Mouse (Mus musculus) MEL (cell line): ENCODE data around the gene Numbl. TPM values are rescaled to one million over a fixed set of nuclear protein-coding genes. Genes with fewer than 3 reads are reported as not detected.

Experiments used
- DNase-seq: peaks from one replicate; pipeline ENCODE4 v3.0.0; 2011; ENCODE audit warnings: low read depth, low spot score
- H3K27ac ChIP-seq: 2 replicates; pipeline ENCODE4 v1.5.1; 2012; ENCODE audit warnings: low read depth, mild to moderate bottlenecking, control low read depth, low read length, moderate library complexity; ENCODE audit not compliant: control insufficient read depth
- H3K27me3 ChIP-seq, 2 experiments: fragments of 150-350 bp in 1 of 2; sonication (generic) in 1 of 2; 2 replicates each; pipeline ENCODE4 v1.6.1; 2012; ENCODE audit warnings: low read length in 2 of 2, mild to moderate bottlenecking in 2 of 2, improper control_type of control experiment in 1 of 2, moderate library complexity in 1 of 2; ENCODE audit not compliant: insufficient read depth in 2 of 2, control insufficient read depth in 1 of 2
- H3K36me3 ChIP-seq, 2 experiments: 2 replicates each; pipeline ENCODE4 v1.6.1; 2012 to 2014; ENCODE audit warnings: low read length in 2 of 2, improper control_type of control experiment in 1 of 2, inconsistent platforms in 1 of 2, mild to moderate bottlenecking in 1 of 2; ENCODE audit not compliant: insufficient read depth in 2 of 2, control insufficient read depth in 1 of 2
- H3K4me1 ChIP-seq, 2 experiments: fragments of 150-350 bp in 1 of 2; sonication (generic) in 1 of 2; 2 replicates each; pipeline ENCODE4 v1.6.1; 2012; ENCODE audit warnings: low read length in 2 of 2, improper control_type of control experiment in 1 of 2, mild to moderate bottlenecking in 1 of 2; ENCODE audit not compliant: insufficient read depth in 2 of 2, control insufficient read depth in 1 of 2
- H3K4me3 ChIP-seq, 2 experiments: fragments of 150-350 bp in 1 of 2; sonication (generic) in 1 of 2; 2 replicates each; pipeline ENCODE4 v1.5.1; 2012; ENCODE audit warnings: low read depth in 2 of 2, low read length in 2 of 2, mild to moderate bottlenecking in 2 of 2, moderate library complexity in 2 of 2, control low read depth in 1 of 2, improper control_type of control experiment in 1 of 2; ENCODE audit not compliant: control insufficient read depth in 1 of 2, insufficient read depth in 1 of 2
- H3K79me2 ChIP-seq: 2 replicates; pipeline ENCODE4 v1.6.1; 2012; ENCODE audit warnings: mild to moderate bottlenecking, low read length, moderate library complexity; ENCODE audit not compliant: control insufficient read depth, poor library complexity, insufficient read depth
- H3K9ac ChIP-seq: 2 replicates; pipeline ENCODE4 v1.6.1; 2012; ENCODE audit warnings: low read depth, mild to moderate bottlenecking, control low read depth, low read length, moderate library complexity; ENCODE audit not compliant: control insufficient read depth, poor library complexity, severe bottlenecking
- H3K9me3 ChIP-seq: fragments of 150-350 bp; sonication (generic); replicated peaks from 2 replicates; pipeline ENCODE4 v1.6.1; 2012; ENCODE audit warnings: mild to moderate bottlenecking, low read length, improper control_type of control experiment, moderate library complexity; ENCODE audit not compliant: insufficient read depth
- CTCF ChIP-seq, 3 experiments: IDR thresholded peaks in 2 of 3; conservative IDR thresholded peaks in 1 of 3; 2 replicates each; pipeline ENCODE4 v1.5.1; 2011 to 2012; ENCODE audit warnings: low read length in 3 of 3, low read depth in 2 of 3, mild to moderate bottlenecking in 2 of 3, improper control_type of control experiment in 1 of 3, inconsistent platforms in 1 of 3, mixed read lengths in 1 of 3, moderate library complexity in 1 of 3; ENCODE audit not compliant: control insufficient read depth in 1 of 3, insufficient read depth in 1 of 3, poor library complexity in 1 of 3, severe bottlenecking in 1 of 3
- EP300 ChIP-seq, 2 experiments: IDR thresholded peaks; 2 replicates each; pipeline ENCODE4 v1.6.1; 2011; ENCODE audit warnings: improper control_type of control experiment in 2 of 2, low read length in 2 of 2, low read depth in 1 of 2, mild to moderate bottlenecking in 1 of 2
- GABPA ChIP-seq: IDR thresholded peaks from 2 replicates; pipeline ENCODE4 v1.6.1; 2012; ENCODE audit warnings: low read depth, mild to moderate bottlenecking, inconsistent platforms, low read length, improper control_type of control experiment, moderate library complexity
- HCFC1 ChIP-seq: IDR thresholded peaks from 2 replicates; pipeline ENCODE4 v1.6.1; 2012; ENCODE audit warnings: low read depth, mild to moderate bottlenecking, inconsistent platforms, low read length, improper control_type of control experiment, moderate library complexity
- MAX ChIP-seq: IDR thresholded peaks from 2 replicates; pipeline ENCODE4 v1.6.1; 2011; ENCODE audit warnings: low read length, improper control_type of control experiment
- MAZ ChIP-seq: IDR thresholded peaks from 2 replicates; pipeline ENCODE4 v1.6.1; 2012; ENCODE audit warnings: low read depth, mild to moderate bottlenecking, inconsistent platforms, low read length, improper control_type of control experiment
- RAD21 ChIP-seq: IDR thresholded peaks from 2 replicates; pipeline ENCODE4 v1.6.1; 2011; ENCODE audit warnings: mild to moderate bottlenecking, low read depth, low read length, improper control_type of control experiment
- RCOR1 ChIP-seq: IDR thresholded peaks from 2 replicates; pipeline ENCODE4 v1.6.1; 2012; ENCODE audit warnings: low read depth, mild to moderate bottlenecking, inconsistent platforms, low read length, improper control_type of control experiment
- SIN3A ChIP-seq: IDR thresholded peaks from 2 replicates; pipeline ENCODE4 v1.6.1; 2012; ENCODE audit warnings: low read length, improper control_type of control experiment, inconsistent platforms
- SMC3 ChIP-seq: IDR thresholded peaks from 2 replicates; pipeline ENCODE4 v1.6.1; 2011; ENCODE audit warnings: low read depth, low read length, improper control_type of control experiment
- TCF12 ChIP-seq: IDR thresholded peaks from 2 replicates; pipeline ENCODE4 v1.6.1; 2014; ENCODE audit warnings: low read depth, mild to moderate bottlenecking, inconsistent platforms, low read length, improper control_type of control experiment, moderate library complexity
- USF1 ChIP-seq: IDR thresholded peaks from 2 replicates; pipeline ENCODE4 v1.6.1; 2014; ENCODE audit warnings: low read depth, mild to moderate bottlenecking, inconsistent platforms, low read length, improper control_type of control experiment, moderate library complexity
- USF2 ChIP-seq, 2 experiments: IDR thresholded peaks; 2 replicates each; pipeline ENCODE4 v1.6.1; 2011 to 2012; ENCODE audit warnings: improper control_type of control experiment in 2 of 2, low read length in 2 of 2, borderline replicate concordance in 1 of 2, inconsistent platforms in 1 of 2, low read depth in 1 of 2, mild to moderate bottlenecking in 1 of 2; ENCODE audit not compliant: insufficient read depth in 1 of 2
- ZC3H11A ChIP-seq: IDR thresholded peaks from 2 replicates; pipeline ENCODE4 v1.6.1; 2012; ENCODE audit warnings: low read depth, mild to moderate bottlenecking, inconsistent platforms, low read length, improper control_type of control experiment
- ZMIZ1 ChIP-seq: IDR thresholded peaks from 2 replicates; pipeline ENCODE4 v1.6.1; 2012; ENCODE audit warnings: low read depth, mild to moderate bottlenecking, inconsistent platforms, low read length, improper control_type of control experiment, moderate library complexity
- polyA plus RNA-seq, 2 experiments: library from polyadenylated mRNA; stranded (reverse) in 1 of 2; unstranded in 1 of 2; fragments of >175 nt in 1 of 2; fragments of >200 nt in 1 of 2; gene quantifications; 2 replicates each; pipeline versions ENCODE4 v1.2.1 to v1.2.4; 2012; ENCODE audit warnings: low replicate concordance in 2 of 2, low read depth in 1 of 2; ENCODE audit not compliant: insufficient read length in 2 of 2, insufficient read depth in 1 of 2, missing spikeins in 1 of 2
- total RNA-seq: library from RNA; depleted of rRNA; stranded (reverse); fragments of 300-350 nt; gene quantifications from 2 replicates; pipeline ENCODE4 v1.2.3, GENCODE M21; 2012

The Numbl gene
- total and polyA plus RNA-seq, 3 experiments = 2.2 to 10.6 TPM; not detected in 1

GRCm38 (mm10) chr7:27233300-27233699 is 24.9 kb upstream of the Numbl start:
- no peak overlapping the region for H3K27ac ChIP-seq
- no peaks in the 10 kb centered on the region for H3K9me3 ChIP-seq
- H3K4me1 ChIP-seq = peaks cover 6 to 20% of the 10 kb centered on the region in 2 experiments; a peak in 3 of 4 replicates
- TF ChIP-seq GABPA = no peak
- TF ChIP-seq, all 39 proteins: peak for 0
- no peaks in the 10 kb centered on the region for H3K27me3 ChIP-seq
- H3K4me3 ChIP-seq = peak overlapping the region; percentile 71 to 95
- DNase-seq = no peak
- peaks cover 0 to 8% of the 10 kb centered on the region in 2 experiments; a peak in 2 of 4 replicates for H3K36me3 ChIP-seq
- H3K9ac ChIP-seq = peak overlapping the region; percentile 54
- no peaks in the 10 kb centered on the region; the same call in 1 of the 2 replicates for H3K79me2 ChIP-seq

- no peak for DNase-seq
- Histone ChIP-seq H3K9me3 (no peaks in the 10 kb centered on the region), H3K27ac (no peak overlapping the region), H3K27me3 (no peaks in the 10 kb centered on the region), H3K4me3 (no peak overlapping the region), H3K9ac (no peak overlapping the region), H3K4me1 (peaks cover 3 to 17% of the 10 kb centered on the region in 2 experiments; a peak in 3 of 4 replicates)
- no peak for TF ChIP-seq MAX
- TF ChIP-seq EP300 (IDR thresholded peaks at IDR 0.05; ENCODE audit: low read depth in 1 of 2, low read length in 2 of 2) = no peak
- TF ChIP-seq ZMIZ1 = no peak
- no peak for TF ChIP-seq SIN3A
- no peak for TF ChIP-seq USF2 (IDR thresholded peaks at IDR 0.05; ENCODE audit: borderline replicate concordance in 1 of 2, insufficient read depth in 1 of 2, low read depth in 1 of 2, low read length in 2 of 2)
- TF ChIP-seq USF1 = no peak
- TF ChIP-seq MAZ = no peak
- no peak for TF ChIP-seq HCFC1
- TF ChIP-seq RAD21 = no peak
- no peak for TF ChIP-seq TCF12
- TF ChIP-seq, all 39 proteins: peak for 0
- Histone ChIP-seq H3K36me3 (peaks cover 0 to 8% of the 10 kb centered on the region in 2 experiments; a peak in 2 of 4 replicates), H3K79me2 (no peaks in the 10 kb centered on the region; the same call in 1 of the 2 replicates)
Measured at GRCm38 (mm10) chr7:27235726-27236125, 22.5 kb upstream of the Numbl start.

GRCm38 (mm10) chr7:27237527-27237926 is 20.7 kb upstream of the Numbl start:
- H3K9ac ChIP-seq = no peak overlapping the region
- H3K4me3 ChIP-seq = no peak overlapping the region
- no peaks in the 10 kb centered on the region for H3K27me3 ChIP-seq
- no peak for DNase-seq
- H3K36me3 ChIP-seq = peaks cover 0 to 4% of the 10 kb centered on the region in 2 experiments; a peak in 2 of 4 replicates
- no peaks in the 10 kb centered on the region for H3K9me3 ChIP-seq
- no peak overlapping the region for H3K27ac ChIP-seq
- peak; percentile 21; the same call in 1 of the 2 replicates for TF ChIP-seq SMC3
- TF ChIP-seq RCOR1 = no peak
- peak in 1 of 3 experiments; percentile 60; a peak in 2 of 6 replicates for TF ChIP-seq CTCF (IDR thresholded peaks at IDR 0.05 in 2 of 3, conservative IDR thresholded peaks at IDR 0.05 in 1 of 3; ENCODE audit: control insufficient read depth in 1 of 3, insufficient read depth in 1 of 3, low read depth in 2 of 3, low read length in 3 of 3, poor library complexity in 1 of 3, severe bottlenecking in 1 of 3)
- no peak for TF ChIP-seq ZC3H11A
- peak; percentile 6; the same call in 1 of the 2 replicates for TF ChIP-seq RAD21
- no peaks in the 10 kb centered on the region; the same call in 1 of the 2 replicates for H3K79me2 ChIP-seq
- H3K4me1 ChIP-seq = peaks cover 0 to 7% of the 10 kb centered on the region in 2 experiments; a peak in 1 of 4 replicates
